In the genomic region with DNA sequence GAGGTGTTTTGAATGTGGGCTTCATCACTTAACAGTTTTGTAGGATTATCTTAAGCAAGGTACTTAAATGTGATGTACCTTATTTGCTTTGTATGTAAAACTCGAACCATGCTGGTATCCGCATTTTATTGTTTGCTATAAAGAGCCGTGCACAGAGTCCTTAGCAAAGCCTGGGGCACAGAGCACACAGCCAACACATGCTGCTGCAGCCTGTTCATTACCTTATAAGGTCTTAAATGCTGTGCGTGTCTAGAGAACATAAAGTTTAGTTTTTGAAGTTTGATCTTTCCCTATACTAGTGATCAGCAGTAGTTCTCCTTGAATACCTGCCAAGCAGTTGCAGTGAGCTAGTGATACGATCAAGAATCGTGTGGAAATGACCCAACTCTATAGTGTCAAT, we compare ENCODE assay signal across 28 mouse cellular contexts.
"Had no signal": no experiment of that assay in that cellular context is flagged by ENCODE, and none has a peak within 500 bp of the region (broad histone marks: within the 10 kb centered on the region; RNA-seq: fewer than 3 reads in every experiment).

No protein-coding gene starts in this region.

- H3K4me2 ChIP-seq: embryonic facial prominence, embryonic 12.5 days; embryonic facial prominence, embryonic 13.5 days; embryonic facial prominence, embryonic 15.5 days; forebrain, embryonic 12.5 days; forebrain, embryonic 13.5 days; forebrain, embryonic 15.5 days had no signal

- H3K36me3 ChIP-seq: embryonic facial prominence, embryonic 10.5 days; embryonic facial prominence, embryonic 12.5 days; embryonic facial prominence, embryonic 13.5 days; embryonic facial prominence, embryonic 15.5 days; forebrain, embryonic 10.5 days; forebrain, embryonic 12.5 days; forebrain, embryonic 15.5 days had no signal

- DNase-seq: cerebellum, adult 2 months; cerebellum, adult 8-10 months; cerebellum, adult 9-10 months; cerebellum, adult 9-11 months; cerebellum, postnatal 10 days; cerebellum, postnatal 14 days; cerebellum, postnatal 25 days; cerebellum, postnatal 36 days; embryo, embryonic 11 days; forebrain, postnatal 0 days; gastrocnemius, adult 2 months; gastrocnemius, postnatal 10 days; gastrocnemius, postnatal 14 days; gastrocnemius, postnatal 25 days; gastrocnemius, postnatal 36 days; heart, adult 11 months; heart, adult 18-20 months had no signal

- H3K27ac ChIP-seq: embryonic facial prominence, embryonic 10.5 days; embryonic facial prominence, embryonic 12.5 days; embryonic facial prominence, embryonic 13.5 days; embryonic facial prominence, embryonic 15.5 days; forebrain, embryonic 10.5 days; forebrain, embryonic 12.5 days; forebrain, embryonic 13.5 days; forebrain, embryonic 15.5 days; gastrocnemius, adult 2 months had no signal

- H3K4me1 ChIP-seq: embryonic facial prominence, embryonic 10.5 days; embryonic facial prominence, embryonic 12.5 days; embryonic facial prominence, embryonic 13.5 days; embryonic facial prominence, embryonic 15.5 days had no signal

- H3K9ac ChIP-seq: embryonic facial prominence, embryonic 12.5 days; embryonic facial prominence, embryonic 13.5 days; embryonic facial prominence, embryonic 15.5 days; forebrain, embryonic 12.5 days; forebrain, embryonic 13.5 days; forebrain, embryonic 15.5 days; forebrain, postnatal 0 days had no signal

- H3K4me3 ChIP-seq: embryonic facial prominence, embryonic 10.5 days; embryonic facial prominence, embryonic 12.5 days; embryonic facial prominence, embryonic 13.5 days; embryonic facial prominence, embryonic 15.5 days; erythroblast, embryonic 14.5 days; forebrain, embryonic 10.5 days; forebrain, embryonic 12.5 days; forebrain, embryonic 13.5 days; forebrain, embryonic 15.5 days; gastrocnemius, adult 2 months had no signal

- ATAC-seq: forebrain, embryonic 13.5 days; forebrain, embryonic 14.5 days; forebrain, embryonic 15.5 days; forebrain, embryonic 16.5 days; forebrain, postnatal 0 days had no signal

- H3K9me3 ChIP-seq: embryonic facial prominence, embryonic 10.5 days; embryonic facial prominence, embryonic 12.5 days; embryonic facial prominence, embryonic 13.5 days; embryonic facial prominence, embryonic 15.5 days; forebrain, embryonic 10.5 days; forebrain, embryonic 12.5 days; forebrain, embryonic 13.5 days; forebrain, embryonic 15.5 days had no signal

- H3K27me3 ChIP-seq: embryonic facial prominence, embryonic 12.5 days; embryonic facial prominence, embryonic 13.5 days; embryonic facial prominence, embryonic 15.5 days; forebrain, embryonic 12.5 days; forebrain, embryonic 13.5 days; forebrain, embryonic 15.5 days had no signal
